Mouse (Mus musculus) olfactory bulb, adult 2 months (tissue): ENCODE data around the gene Eva1a. TPM values are rescaled to one million over a fixed set of nuclear protein-coding genes. Genes with fewer than 3 reads are reported as not detected.

ENCODE experiments used
- H3K27ac ChIP-seq: fragments of 200-500 bp; 2 replicates; pipeline ENCODE4 v1.5.1; 2012; ENCODE audit warnings: low read depth, low read length; ENCODE audit not compliant: insufficient read depth
- H3K4me1 ChIP-seq: fragments of 200-500 bp; 2 replicates; pipeline ENCODE4 v1.6.1; 2012; ENCODE audit warnings: low read length; ENCODE audit not compliant: control insufficient read depth, insufficient read depth
- H3K4me3 ChIP-seq: fragments of 200-500 bp; 2 replicates; pipeline ENCODE4 v1.5.1; 2012; ENCODE audit warnings: mild to moderate bottlenecking, low read depth, low read length, moderate library complexity; ENCODE audit not compliant: insufficient read depth
- CTCF ChIP-seq: fragments of 200-500 bp; IDR thresholded peaks from 2 replicates; pipeline ENCODE4 v1.5.1; 2012; ENCODE audit warnings: low read depth, mild to moderate bottlenecking, low read length, moderate library complexity; ENCODE audit not compliant: insufficient read depth
- POLR2A ChIP-seq: fragments of 200-500 bp; IDR thresholded peaks from 2 replicates; pipeline ENCODE4 v1.6.1; 2012; ENCODE audit warnings: mild to moderate bottlenecking, low read depth, low read length, moderate library complexity; ENCODE audit not compliant: insufficient read depth
- WGBS: fragments of 180-500 bp; shearing (Covaris S2); methylation state at CpG from one replicate; pipeline ENCODE4 v1.1.7; 2018; 5-methylcytosine and 5-hydroxymethylcytosine counted together
- polyA plus RNA-seq: library from polyadenylated mRNA; stranded (reverse); fragments of >200 nt; gene quantifications from 2 replicates; pipeline ENCODE4 v1.2.4, GENCODE M21; 2012; ENCODE audit warnings: low replicate concordance; ENCODE audit not compliant: missing spikeins, insufficient read depth, insufficient read length

The Eva1a gene
- polyA plus RNA-seq, 1 experiment: not detected

- H3K4me1 ChIP-seq: no peaks in the 10 kb centered on the region
- TF ChIP-seq POLR2A: no peak
- TF ChIP-seq CTCF: no peak
- H3K4me3 ChIP-seq: no peak overlapping the region
- H3K27ac ChIP-seq: no peak overlapping the region
- WGBS: 56% methylated on average over 14 of the region's 14 CpGs
These were observed 71.6 kb downstream of the Eva1a start for GRCm38 (mm10) chr6:82112127-82113090.

GRCm38 (mm10) chr6:82115335-82115965 lies 74.6 kb downstream of the Eva1a start:
- TF ChIP-seq CTCF (no peak), POLR2A (no peak)

GRCm38 (mm10) chr6:82116176-82116575 lies 75.3 kb downstream of the Eva1a start:
- H3K4me1 ChIP-seq: 0 out of 2 replicates have a peak, but pooled peaks cover 4% of the 10 kb centered on the region
- H3K27ac ChIP-seq: no peak overlapping the region
- WGBS: 88% methylated on average over 3 of the region's 3 CpGs
- TF ChIP-seq CTCF (no peak), POLR2A (no peak)
- no peak overlapping the region for H3K4me3 ChIP-seq

More at GRCm38 (mm10) chr6:82115335-82115965, 74.6 kb downstream of the Eva1a start:
- Histone ChIP-seq H3K27ac (no peak overlapping the region), H3K4me1 (0 out of 2 replicates have a peak, but pooled peaks cover 4% of the 10 kb centered on the region), H3K4me3 (no peak overlapping the region)
- 77% methylated on average over 3 of the region's 3 CpGs for WGBS

- no peak for TF ChIP-seq CTCF
- no peak for TF ChIP-seq POLR2A
- H3K27ac ChIP-seq: no peak overlapping the region
- H3K4me1 ChIP-seq: 0 out of 2 replicates have a peak, but pooled peaks cover 4% of the 10 kb centered on the region
- H3K4me3 ChIP-seq: no peak overlapping the region
- WGBS: 98% methylated on average over 5 of the region's 5 CpGs
These were observed 77.0 kb downstream of the Eva1a start for GRCm38 (mm10) chr6:82117871-82118270.

GRCm38 (mm10) chr6:82119322-82120162 lies 78.7 kb downstream of the Eva1a start:
- Histone ChIP-seq H3K27ac (no peak overlapping the region), H3K4me3 (no peak overlapping the region), H3K4me1 (0 out of 2 replicates have a peak, but pooled peaks cover 4% of the 10 kb centered on the region)
- TF ChIP-seq CTCF: no peak
- 15% methylated on average over 16 of the region's 16 CpGs for WGBS

GRCm38 (mm10) chr6:82125134-82125533 lies 84.3 kb downstream of the Eva1a start:
- TF ChIP-seq POLR2A (no peak), CTCF (no peak)
- no peak overlapping the region for H3K27ac ChIP-seq
- 85% methylated on average over 2 of the region's 2 CpGs for WGBS
- H3K4me1 ChIP-seq: peaks cover 6% of the 10 kb centered on the region; the same call in 1 of the 2 replicates
- no peak overlapping the region for H3K4me3 ChIP-seq

- peaks cover 6% of the 10 kb centered on the region; the same call in 1 of the 2 replicates for H3K4me1 ChIP-seq
- WGBS: 70% methylated on average over 9 of the region's 9 CpGs
- no peak overlapping the region for H3K4me3 ChIP-seq
These were observed 87.0 kb downstream of the Eva1a start for GRCm38 (mm10) chr6:82127827-82128226.

GRCm38 (mm10) chr6:82129630-82130217 lies 88.9 kb downstream of the Eva1a start:
- no peak for TF ChIP-seq CTCF
- TF ChIP-seq POLR2A: no peak
- Histone ChIP-seq H3K4me1 (peaks cover 6% of the 10 kb centered on the region; the same call in 1 of the 2 replicates), H3K4me3 (no peak overlapping the region), H3K27ac (no peak overlapping the region)
- 59% methylated on average over 9 of the region's 9 CpGs for WGBS

More at GRCm38 (mm10) chr6:82127827-82128226, 87.0 kb downstream of the Eva1a start:
- H3K27ac ChIP-seq: no peak overlapping the region
- TF ChIP-seq CTCF (no peak), POLR2A (no peak)
